Mouse (Mus musculus) embryonic fibroblast, embryonic 13.5 days (primary cell): ENCODE results near the gene C1qb. TPM values are rescaled to one million over a fixed set of nuclear protein-coding genes. Genes with fewer than 3 reads are reported as not detected.

Source experiments
- H3K27ac ChIP-seq: 2 replicates; pipeline ENCODE4 v1.5.1; 2012; ENCODE audit warnings: low read length, control low read depth, inconsistent platforms; ENCODE audit not compliant: insufficient read depth
- H3K4me1 ChIP-seq: 2 replicates; pipeline ENCODE4 v1.6.1; 2011; ENCODE audit warnings: low read length; ENCODE audit not compliant: control insufficient read depth, insufficient read depth
- H3K4me3 ChIP-seq: 2 replicates; pipeline ENCODE4 v1.5.1; 2011; ENCODE audit warnings: mild to moderate bottlenecking, control low read depth, low read length; ENCODE audit not compliant: insufficient read depth
- CTCF ChIP-seq: IDR thresholded peaks from 2 replicates; pipeline ENCODE4 v1.5.1; 2011; ENCODE audit warnings: mild to moderate bottlenecking, control low read depth, low read length, moderate library complexity, borderline replicate concordance; ENCODE audit not compliant: insufficient read depth
- POLR2A ChIP-seq: IDR thresholded peaks from 2 replicates; pipeline ENCODE4 v1.6.1; 2011; ENCODE audit warnings: low read depth, mild to moderate bottlenecking, control low read depth, low read length, moderate library complexity
- polyA plus RNA-seq: library from polyadenylated mRNA; stranded (reverse); fragments of >200 nt; gene quantifications from 2 replicates; pipeline ENCODE4 v1.2.4, GENCODE M21; 2011; ENCODE audit warnings: low read depth; ENCODE audit not compliant: missing spikeins, insufficient read length

The C1qb gene
- polyA plus RNA-seq, 1 experiment, result 10.7 TPM

DNA sequence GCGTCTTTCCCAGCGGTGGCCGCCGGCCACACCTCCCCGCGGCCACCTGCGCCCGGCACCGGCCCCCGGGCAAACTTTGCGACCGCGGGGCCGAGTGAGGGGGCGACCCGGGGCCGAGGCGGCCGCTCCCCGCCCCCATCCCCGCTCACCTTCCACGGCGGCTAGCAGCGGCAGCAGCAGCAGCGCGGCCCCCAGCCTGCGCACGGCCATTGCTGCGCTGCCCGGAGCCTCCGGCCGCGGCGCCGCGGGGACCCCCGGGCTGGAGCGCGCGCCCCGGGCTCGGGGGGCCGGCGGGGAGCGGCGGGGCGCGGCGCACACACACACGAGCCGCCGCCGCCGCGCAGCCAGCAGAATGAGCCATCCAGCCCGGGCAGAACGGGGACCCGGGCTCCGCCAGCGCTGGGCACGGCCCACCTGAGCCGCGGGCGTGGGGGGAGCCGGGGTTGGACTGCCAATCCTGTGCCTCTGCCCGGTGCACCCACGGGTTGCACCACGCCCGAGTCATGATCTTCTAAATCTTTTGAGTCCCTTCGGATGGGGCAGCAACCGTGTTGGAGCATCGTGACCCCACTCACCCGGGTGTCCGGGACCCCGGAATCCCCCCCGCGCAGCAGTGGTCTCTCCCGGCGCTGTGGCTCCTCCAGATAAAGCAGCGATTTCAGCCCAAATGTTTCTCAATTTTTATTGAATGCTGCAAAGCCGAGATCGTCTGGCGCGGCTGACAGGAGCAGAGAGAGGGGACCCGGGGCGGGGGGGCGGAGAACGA is 50.2 kb downstream of the C1qb start, which contains the start of gene Ephb2:
Gene Ephb2, minus strand, starts transcription at position 368 of the 766 bp plus-strand sequence.
- Histone ChIP-seq H3K27ac (peak within 1 kb of the TSS; percentile 58), H3K4me1 (peaks cover 4% of the 10 kb centered on the region; the same call in 1 of the 2 replicates), H3K4me3 (peak within 1 kb of the TSS; percentile 61)
- TF ChIP-seq POLR2A, result peak; percentile 68
- no peak for TF ChIP-seq CTCF

DNA sequence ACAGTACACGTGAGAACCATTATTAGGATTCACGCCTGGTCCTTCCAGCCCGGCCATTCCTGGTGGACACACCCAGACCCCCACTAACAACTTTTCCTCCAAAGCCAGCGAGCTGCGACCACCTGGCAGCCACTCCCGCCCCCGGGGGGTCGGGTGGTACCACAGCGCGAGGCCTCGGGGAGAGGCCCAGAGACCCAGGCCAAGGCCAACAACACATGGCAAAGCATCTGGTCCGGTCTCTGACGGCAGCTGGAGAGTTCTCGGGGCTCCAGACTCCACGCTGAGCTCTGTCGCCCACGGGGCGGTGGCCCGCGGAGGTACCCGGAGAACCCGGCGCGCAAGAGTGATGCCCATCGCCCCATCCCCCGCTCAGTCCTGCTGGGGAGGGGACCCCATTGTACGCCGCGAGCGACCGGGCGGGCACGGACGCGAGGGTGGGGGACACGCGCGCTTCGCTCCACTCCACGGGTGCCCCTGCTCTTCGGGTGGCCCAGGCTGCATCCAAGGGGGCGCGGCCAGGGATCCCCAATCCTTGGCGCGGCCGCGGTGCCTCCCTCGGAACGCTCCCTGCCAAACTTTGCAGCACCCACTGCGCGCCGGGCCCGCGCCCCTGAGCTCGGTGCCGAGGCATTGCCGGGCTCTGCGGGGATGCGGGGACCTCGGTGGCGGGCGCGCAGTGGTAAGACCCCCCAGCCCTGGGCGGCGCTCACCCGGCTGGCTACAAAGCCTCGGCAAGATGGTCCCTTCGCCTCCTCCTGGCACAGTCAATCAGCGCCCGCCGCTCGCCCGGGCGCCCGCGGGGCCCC is 51.0 kb downstream of the C1qb start:
- H3K4me3 ChIP-seq, result peak overlapping the region; percentile 61
- no peak for TF ChIP-seq CTCF
- H3K4me1 ChIP-seq, result peaks cover 4% of the 10 kb centered on the region; the same call in 1 of the 2 replicates
- H3K27ac ChIP-seq, result peak overlapping the region; percentile 46

DNA sequence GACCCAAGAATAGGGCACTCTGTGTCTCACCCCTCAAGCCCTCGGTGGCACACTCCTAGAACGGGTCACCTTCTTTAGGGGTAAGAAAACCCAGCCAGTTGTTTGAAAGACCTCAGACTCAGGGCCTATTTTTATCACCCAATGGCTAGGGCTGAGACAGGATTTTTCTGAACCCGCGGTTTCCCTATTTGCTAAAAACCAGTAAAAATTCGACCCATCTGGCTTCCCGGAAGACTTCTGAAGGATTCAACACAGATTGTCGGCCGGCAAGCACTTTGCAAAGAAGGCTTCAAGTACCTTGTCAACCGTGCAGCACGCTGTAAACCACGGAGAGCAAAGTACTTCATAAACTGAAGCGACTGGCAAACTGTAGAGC is 51.6 kb downstream of the C1qb start:
- H3K27ac ChIP-seq, result peak overlapping the region; percentile 46
- no peak for TF ChIP-seq CTCF
- no peak for TF ChIP-seq POLR2A
- H3K4me3 ChIP-seq, result peak overlapping the region; percentile 61
- peaks cover 4% of the 10 kb centered on the region for H3K4me1 ChIP-seq

DNA sequence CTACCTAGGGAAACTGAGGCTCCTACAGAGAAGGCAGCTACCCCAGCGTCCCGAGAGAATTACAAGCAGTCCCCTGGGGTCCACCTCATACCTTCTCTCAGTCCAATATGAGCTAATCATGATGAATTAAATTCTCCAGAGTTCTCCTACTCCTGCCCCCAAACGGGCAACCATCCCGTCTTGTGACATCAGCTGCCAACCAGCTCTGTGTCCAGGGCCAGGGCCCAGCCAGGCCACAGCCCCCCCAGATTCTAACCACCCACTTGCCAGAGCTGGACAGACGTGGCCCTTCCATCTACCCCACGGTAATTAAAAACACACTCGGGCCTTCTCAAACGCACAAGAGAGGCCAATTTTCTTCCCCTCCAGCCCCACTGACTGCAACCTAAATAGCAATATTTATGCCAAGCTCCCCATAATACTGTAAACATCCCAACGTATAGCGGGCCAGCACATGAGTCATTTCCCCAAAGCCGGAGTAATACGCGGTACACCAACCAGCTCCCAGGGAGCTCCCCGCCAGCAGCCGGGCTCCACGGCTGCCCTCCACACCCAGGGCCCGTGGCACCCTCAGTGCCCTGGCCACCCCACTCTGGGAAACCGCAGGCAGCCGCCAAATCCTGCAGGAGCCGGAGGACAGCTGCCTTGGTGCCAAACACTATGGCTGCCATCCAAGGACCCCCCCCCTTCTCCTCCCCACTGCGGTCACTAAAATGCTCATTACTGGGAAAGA is 52.2 kb downstream of the C1qb start:
- Histone ChIP-seq H3K27ac (peak overlapping the region; percentile 46), H3K4me3 (peak overlapping the region; percentile 61), H3K4me1 (peaks cover 4% of the 10 kb centered on the region)
- TF ChIP-seq POLR2A, result no peak
- TF ChIP-seq CTCF, result no peak

DNA sequence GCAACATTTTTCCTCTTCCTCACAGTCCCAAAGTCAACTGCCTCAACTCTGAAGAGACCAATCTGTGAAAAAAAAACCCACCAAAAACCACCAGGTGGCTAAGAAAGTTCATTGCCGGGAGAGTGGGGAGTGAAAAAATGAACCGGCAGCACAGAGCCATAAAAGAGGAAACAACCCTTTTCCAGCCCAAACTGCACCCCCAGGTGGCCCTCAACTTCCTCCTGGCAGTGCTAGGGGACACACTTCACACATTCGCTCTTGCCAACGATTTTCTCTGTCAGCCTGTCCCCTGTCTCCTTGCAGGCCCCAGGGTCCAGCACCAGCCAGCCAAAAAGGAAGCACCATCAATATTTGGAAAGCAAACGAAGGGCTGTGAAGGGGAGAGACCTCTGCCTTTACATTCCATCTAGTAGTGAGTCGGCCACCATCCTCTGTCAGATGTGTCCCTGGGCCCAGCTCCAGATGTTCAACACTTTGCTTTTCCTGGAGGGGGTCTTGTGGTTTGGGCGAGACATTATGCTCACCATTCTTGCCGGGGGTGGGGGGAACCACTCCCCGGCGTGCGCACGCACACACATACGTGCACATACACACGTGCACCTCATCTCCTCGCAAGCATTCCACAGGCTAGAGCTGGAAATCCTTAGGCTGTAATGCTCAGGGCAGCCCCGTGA is 53.3 kb downstream of the C1qb start:
- H3K4me1 ChIP-seq, result peaks cover 4% of the 10 kb centered on the region
- TF ChIP-seq CTCF (no peak), POLR2A (no peak)
- H3K4me3 ChIP-seq, result no peak overlapping the region
- H3K27ac ChIP-seq, result no peak overlapping the region

DNA sequence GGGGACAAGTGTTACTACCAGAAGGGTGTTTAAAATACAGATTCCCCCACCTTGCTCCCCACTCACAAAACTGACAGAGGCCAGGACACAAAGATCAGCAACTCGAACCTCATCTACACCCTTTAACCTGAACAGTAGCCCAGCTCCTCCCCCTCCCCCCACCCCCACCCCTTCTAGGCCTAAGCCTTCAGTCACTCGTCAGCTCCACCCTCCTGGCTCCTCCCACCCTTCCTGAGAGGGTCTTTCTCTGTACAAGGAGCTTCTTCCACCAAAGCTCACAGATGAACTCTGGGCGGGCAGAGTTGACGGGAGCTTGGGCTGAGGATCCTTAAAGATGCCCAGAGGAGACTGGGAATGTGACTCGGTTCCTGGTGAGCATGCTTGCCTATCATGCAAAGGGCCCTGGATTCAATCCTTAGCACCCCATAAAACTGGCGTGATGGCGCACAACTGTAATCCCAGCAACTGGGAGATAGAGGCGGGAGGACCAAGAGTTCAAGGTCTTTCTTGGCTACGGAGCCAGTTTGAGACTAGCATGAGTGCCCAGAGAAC is 55.6 kb downstream of the C1qb start:
- Histone ChIP-seq H3K4me1 (peaks cover 4% of the 10 kb centered on the region), H3K4me3 (no peak overlapping the region), H3K27ac (no peak overlapping the region)
- TF ChIP-seq POLR2A (no peak), CTCF (no peak)

Other genes starting within 250 kb of the C1qb start
- 36.4 and 44.6 TPM in 2 replicates for gene Ephb2, start 50.2 kb downstream of the C1qb start, polyA plus RNA-seq
- gene C1qc, start 6.9 kb upstream of the C1qb start, polyA plus RNA-seq, result 1.4 and 10.8 TPM in 2 replicates
- 0.48 and 8.9 TPM in 2 replicates for gene C1qa, start 12.6 kb upstream of the C1qb start, polyA plus RNA-seq
- not detected in 2 replicates for gene Epha8, start 70.6 kb upstream of the C1qb start, polyA plus RNA-seq
- 4.5 and 4.9 TPM in 2 replicates for gene Zbtb40, start 162.6 kb upstream of the C1qb start, polyA plus RNA-seq